Mouse (Mus musculus): Measurements from ENCODE around the gene Lrfn1.

DNA sequence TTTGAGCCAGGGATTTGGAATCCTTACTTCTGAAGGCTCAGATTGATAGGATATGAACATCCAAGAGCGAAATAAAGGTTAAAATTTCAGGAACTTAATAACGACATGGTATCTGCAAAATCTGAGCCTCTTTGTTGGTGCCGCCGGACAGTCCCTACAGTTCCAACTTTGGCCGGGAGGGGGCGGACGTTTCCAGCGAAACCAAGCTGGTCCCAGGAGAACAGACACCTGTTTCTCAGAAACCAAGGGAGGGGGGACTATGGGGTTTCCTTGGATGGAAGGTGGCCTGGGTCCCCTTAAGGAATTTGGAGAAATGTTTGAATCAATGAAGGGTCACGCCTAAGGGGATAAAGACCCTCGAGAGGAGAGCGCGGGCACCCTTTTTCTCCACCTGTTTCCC lies 5.3 kb upstream of the Lrfn1 start:
- TF ChIP-seq CTCF (IDR thresholded peaks at IDR 0.05) (peak; percentile 80), POLR2A (IDR thresholded peaks at IDR 0.05; ENCODE audit: insufficient read depth, low read depth, low read length) (no peak), EP300 (IDR thresholded peaks at IDR 0.05; ENCODE audit: insufficient read depth, low read depth, low read length) (0 out of 2 replicates have a peak, but pooled peaks have one; percentile 17)

All from heart, adult 2 months (tissue).